Mouse (Mus musculus): ENCODE results near the gene Rab40b. TPM values are rescaled to one million over a fixed set of nuclear protein-coding genes. Genes with fewer than 3 reads are reported as not detected.

Gene Rab40b
- total and polyA plus RNA-seq, 3 experiments: 0.39 TPM; not detected in 2

GRCm38 (mm10) chr11:121369622-121370021 is 18.4 kb downstream of the Rab40b start (continued):
- no peak for TF ChIP-seq E2F4 (IDR thresholded peaks at IDR 0.05; ENCODE audit: borderline replicate concordance, low read depth, low read length)

GRCm38 (mm10) chr11:121368731-121369130 is 19.3 kb downstream of the Rab40b start:
- no peaks in the 10 kb centered on the region for H3K79me2 ChIP-seq (ENCODE audit: control insufficient read depth, insufficient read depth, low read length, poor library complexity)
- H3K4me1 ChIP-seq (ENCODE audit: control insufficient read depth in 1 of 2, insufficient read depth in 2 of 2, low read length in 2 of 2): peaks cover 9 to 11% of the 10 kb centered on the region in 2 experiments
- TF ChIP-seq ETS1 (IDR thresholded peaks at IDR 0.05; ENCODE audit: low read depth, low read length): peak; percentile 75
- no peak for TF ChIP-seq CHD1 (IDR thresholded peaks at IDR 0.05; ENCODE audit: low read depth, low read length)
- no peak for TF ChIP-seq MAFK (IDR thresholded peaks at IDR 0.05; ENCODE audit: borderline replicate concordance, low read depth, low read length)
- no peak for TF ChIP-seq ZKSCAN1 (IDR thresholded peaks at IDR 0.05; ENCODE audit: low read depth, low read length)
- peak; percentile 91 to 95 for TF ChIP-seq EP300 (IDR thresholded peaks at IDR 0.05; ENCODE audit: low read depth in 1 of 2, low read length in 2 of 2)
- no peak for TF ChIP-seq JUND (IDR thresholded peaks at IDR 0.05; ENCODE audit: low read depth, low read length)
- no peak for TF ChIP-seq ZMIZ1 (IDR thresholded peaks at IDR 0.05; ENCODE audit: low read depth, low read length)
- TF ChIP-seq ZC3H11A (IDR thresholded peaks at IDR 0.05; ENCODE audit: low read depth, low read length): no peak
- TF ChIP-seq CTCF (IDR thresholded peaks at IDR 0.05 in 2 of 3, conservative IDR thresholded peaks at IDR 0.05 in 1 of 3; ENCODE audit: control insufficient read depth in 1 of 3, insufficient read depth in 1 of 3, low read depth in 2 of 3, low read length in 3 of 3, poor library complexity in 1 of 3, severe bottlenecking in 1 of 3): no peak
- TF ChIP-seq MYB (IDR thresholded peaks at IDR 0.05; ENCODE audit: low read depth, low read length): peak; percentile 88
- TF ChIP-seq TAL1 (IDR thresholded peaks at IDR 0.05; ENCODE audit: low read length): peak; percentile 63
- TF ChIP-seq TBP (IDR thresholded peaks at IDR 0.05; ENCODE audit: low read depth, low read length): peak; percentile 48; the same call in 1 of the 2 replicates
- peak; percentile 79 for TF ChIP-seq SIN3A (IDR thresholded peaks at IDR 0.05; ENCODE audit: low read length)
- TF ChIP-seq MAZ (IDR thresholded peaks at IDR 0.05; ENCODE audit: low read depth, low read length): no peak
- no peak for TF ChIP-seq NRF1 (IDR thresholded peaks at IDR 0.05; ENCODE audit: insufficient read depth, low read depth, low read length, poor library complexity, severe bottlenecking)
- TF ChIP-seq POLR2AphosphoS2 (IDR thresholded peaks at IDR 0.05; ENCODE audit: low read length): no peak
- peak; percentile 82 for TF ChIP-seq GATA1 (IDR thresholded peaks at IDR 0.05; ENCODE audit: low read depth, low read length)
- TF ChIP-seq ZNF384 (IDR thresholded peaks at IDR 0.05; ENCODE audit: low read depth, low read length): peak; percentile 80
- TF ChIP-seq MYC (IDR thresholded peaks at IDR 0.05; ENCODE audit: low read depth, low read length): peak; percentile 80; the same call in 1 of the 2 replicates
- TF ChIP-seq MXI1 (IDR thresholded peaks at IDR 0.05; ENCODE audit: low read depth, low read length): peak; percentile 62; the same call in 1 of the 2 replicates
- TF ChIP-seq E2F4 (IDR thresholded peaks at IDR 0.05; ENCODE audit: borderline replicate concordance, low read depth, low read length): no peak
- no peak for TF ChIP-seq USF1 (IDR thresholded peaks at IDR 0.05; ENCODE audit: low read depth, low read length)
- TF ChIP-seq POLR2A (IDR thresholded peaks at IDR 0.05; ENCODE audit: control insufficient read depth in 1 of 2, insufficient read depth in 1 of 2, low read depth in 1 of 2, low read length in 2 of 2, poor library complexity in 1 of 2): no peak
- no peak for TF ChIP-seq MEF2A (IDR thresholded peaks at IDR 0.05; ENCODE audit: extremely low read depth, insufficient replicate concordance, low read depth, low read length, poor library complexity, severe bottlenecking)
- TF ChIP-seq RCOR1 (IDR thresholded peaks at IDR 0.05; ENCODE audit: low read depth, low read length): peak; percentile 68; the same call in 1 of the 2 replicates
- no peak for TF ChIP-seq POLR2AphosphoS5 (IDR thresholded peaks at IDR 0.05; ENCODE audit: borderline replicate concordance, low read depth, low read length)
- peak; percentile 59; the same call in 1 of the 2 replicates for TF ChIP-seq BHLHE40 (IDR thresholded peaks at IDR 0.05; ENCODE audit: borderline replicate concordance, low read depth, low read length)
- TF ChIP-seq TCF12 (IDR thresholded peaks at IDR 0.05; ENCODE audit: low read depth, low read length): peak; percentile 81
- TF ChIP-seq CHD2 (IDR thresholded peaks at IDR 0.05; ENCODE audit: low read length): no peak
- no peak for TF ChIP-seq KAT2A (conservative IDR thresholded peaks at IDR 0.05; ENCODE audit: low read depth, low read length)
- no peak for TF ChIP-seq GABPA (IDR thresholded peaks at IDR 0.05; ENCODE audit: low read depth, low read length)
- no peak for TF ChIP-seq SMC3 (IDR thresholded peaks at IDR 0.05; ENCODE audit: low read depth, low read length)
- TF ChIP-seq MAX (IDR thresholded peaks at IDR 0.05; ENCODE audit: low read length): peak; percentile 86
- peak; percentile 58 for TF ChIP-seq HCFC1 (IDR thresholded peaks at IDR 0.05; ENCODE audit: low read depth, low read length)
- peak overlapping the region; percentile 81 for H3K27ac ChIP-seq (ENCODE audit: control insufficient read depth, low read depth, low read length)
- H3K9ac ChIP-seq (ENCODE audit: control insufficient read depth, low read depth, low read length, poor library complexity, severe bottlenecking): no peak overlapping the region
- peak; percentile 86 for DNase-seq (ENCODE audit: low read depth, low spot score)
- H3K9me3 ChIP-seq (replicated peaks; ENCODE audit: insufficient read depth, low read length): no peaks in the 10 kb centered on the region
- H3K27me3 ChIP-seq (ENCODE audit: control insufficient read depth in 1 of 2, insufficient read depth in 2 of 2, low read length in 2 of 2): no peaks in the 10 kb centered on the region
- peaks cover 0 to 5% of the 10 kb centered on the region in 2 experiments; a peak in 2 of 4 replicates for H3K36me3 ChIP-seq (ENCODE audit: control insufficient read depth in 1 of 2, insufficient read depth in 2 of 2, low read length in 2 of 2)
- H3K4me3 ChIP-seq (ENCODE audit: control insufficient read depth in 1 of 2, insufficient read depth in 1 of 2, low read depth in 2 of 2, low read length in 2 of 2): no peak overlapping the region
